Mouse (Mus musculus) granulocyte monocyte progenitor cell, adult 5-6 weeks (primary cell): Measurements from ENCODE around the gene Plk2. TPM values are rescaled to one million over a fixed set of nuclear protein-coding genes. Genes with fewer than 3 reads are reported as not detected.

ENCODE experiments used
- ATAC-seq: replicated peaks from 2 replicates; pipeline ENCODE4 v1.8.0; 2016; ENCODE audit warnings: mild to moderate bottlenecking, moderate TSS enrichment, inconsistent platforms; ENCODE audit not compliant: poor library complexity, severe bottlenecking
- total RNA-seq, 2 experiments: library from RNA; stranded (forward) in 1 of 2; stranded (reverse) in 1 of 2; fragments of 200-712, 200-1000 nt in 1 of 2; fragments of >200 nt in 1 of 2; fragmentation: Nextera tagmentation in 1 of 2; gene quantifications; 2 replicates each; pipeline ENCODE4 v1.2.3; 2014 to 2017

The Plk2 gene
- total RNA-seq (2014; fragmentation: Nextera tagmentation) = not detected in 2 replicates
- 2.3 and 5.2 TPM in 2 replicates for total RNA-seq (2017)

- peak; percentile 85 for ATAC-seq
These were observed at the start of gene Plk2 for GRCm38 (mm10) chr13:110394291-110395178. Gene Plk2 (plus strand): TSS chr13:110395046.

GRCm38 (mm10) chr13:110346707-110347106, 48.1 kb upstream of the Plk2 start:
- ATAC-seq = peak; percentile 67

GRCm38 (mm10) chr13:110351051-110351450, 43.8 kb upstream of the Plk2 start:
- no peak for ATAC-seq

- peak; percentile 96 for ATAC-seq
These were observed 37.9 kb upstream of the Plk2 start, which contains the start of gene Gapt for GRCm38 (mm10) chr13:110356941-110357340. Gene Gapt (minus strand): TSS chr13:110357199.

DNA sequence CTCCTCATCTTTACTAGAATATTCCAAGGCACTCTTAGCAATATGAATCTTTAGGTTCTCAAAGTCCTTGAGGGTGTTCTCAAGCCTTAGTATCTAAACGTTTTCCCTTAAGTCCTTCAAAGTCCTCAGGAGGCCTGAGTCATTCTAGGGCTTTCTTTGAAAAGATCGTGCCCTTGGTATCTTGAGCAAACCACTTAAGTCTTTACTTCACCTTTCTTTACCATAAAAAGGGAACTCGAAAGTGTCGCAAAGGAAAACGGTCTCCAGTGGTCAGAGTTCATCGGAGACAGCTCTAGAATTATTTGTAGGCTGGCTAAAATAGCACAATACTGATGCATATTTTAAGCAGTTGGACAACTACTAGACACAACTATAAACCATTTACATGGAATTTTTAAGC, 31.1 kb upstream of the Plk2 start:
- peak; percentile 90 for ATAC-seq

- no peak for ATAC-seq
These were observed 28.4 kb upstream of the Plk2 start for GRCm38 (mm10) chr13:110366477-110366876.

DNA sequence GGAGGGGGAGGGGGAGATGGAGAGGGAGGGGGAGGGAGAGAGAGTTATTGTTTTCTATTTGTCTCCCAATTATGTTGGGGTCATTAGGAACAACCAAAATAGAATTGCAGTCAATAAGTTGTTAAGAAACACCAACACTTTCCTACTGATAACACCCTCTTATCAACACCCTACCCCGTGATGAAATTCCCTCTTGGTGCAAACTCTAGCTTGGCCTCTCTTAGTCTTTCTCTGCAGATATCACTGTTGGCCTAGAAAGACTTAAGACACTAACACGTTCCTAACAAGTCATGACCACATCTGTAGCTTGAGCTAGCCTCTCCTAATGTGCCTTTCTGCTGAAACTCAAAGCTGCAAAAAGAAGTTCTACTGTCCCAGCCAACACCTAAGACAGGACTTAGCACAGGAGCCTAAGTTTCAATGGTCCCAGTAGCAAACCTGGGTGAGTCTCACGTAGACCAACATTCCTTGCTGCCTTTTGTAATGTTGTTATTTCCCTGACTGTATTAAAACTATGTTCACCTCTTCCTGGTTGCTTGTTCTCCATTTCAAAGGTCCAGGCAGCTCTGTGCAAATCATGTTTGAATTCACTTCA, 26.8 kb upstream of the Plk2 start:
- no peak for ATAC-seq

- ATAC-seq = peak; percentile 93
These were observed 26.2 kb upstream of the Plk2 start for GRCm38 (mm10) chr13:110368556-110369040.

- no peak for ATAC-seq
These were observed 25.2 kb upstream of the Plk2 start for GRCm38 (mm10) chr13:110369673-110370072.

GRCm38 (mm10) chr13:110382447-110382901, 12.4 kb upstream of the Plk2 start:
- peak; percentile 50; the same call in 1 of the 2 replicates for ATAC-seq

GRCm38 (mm10) chr13:110384514-110384913, 10.3 kb upstream of the Plk2 start:
- ATAC-seq = peak; percentile 100

- no peak for ATAC-seq
These were observed 2.6 kb upstream of the Plk2 start for GRCm38 (mm10) chr13:110392210-110392609.

DNA sequence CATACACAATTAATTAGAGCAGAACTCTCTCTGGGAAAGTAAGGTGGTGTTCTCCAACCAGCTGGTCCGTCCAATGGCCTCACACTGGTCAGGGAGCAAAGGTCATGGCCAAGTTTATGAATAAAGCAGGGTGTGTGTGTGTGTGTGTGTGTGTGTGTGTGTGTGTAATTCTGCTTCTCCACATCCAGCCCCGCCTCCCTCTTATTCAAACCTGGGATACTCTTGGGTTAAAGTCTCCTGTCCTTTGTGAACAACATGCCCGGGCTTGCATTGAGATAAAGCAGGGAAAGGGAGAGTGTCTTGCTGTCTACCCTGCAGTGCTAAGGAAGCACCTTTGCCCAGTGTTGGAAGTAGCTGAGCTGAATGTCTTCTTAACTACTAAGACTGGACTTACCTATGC, 2.2 kb upstream of the Plk2 start:
- no peak for ATAC-seq

- ATAC-seq = 0 out of 2 replicates have a peak, but pooled peaks have one; percentile 1
These were observed 441 bp downstream of the Plk2 start for GRCm38 (mm10) chr13:110395179-110395794.

DNA sequence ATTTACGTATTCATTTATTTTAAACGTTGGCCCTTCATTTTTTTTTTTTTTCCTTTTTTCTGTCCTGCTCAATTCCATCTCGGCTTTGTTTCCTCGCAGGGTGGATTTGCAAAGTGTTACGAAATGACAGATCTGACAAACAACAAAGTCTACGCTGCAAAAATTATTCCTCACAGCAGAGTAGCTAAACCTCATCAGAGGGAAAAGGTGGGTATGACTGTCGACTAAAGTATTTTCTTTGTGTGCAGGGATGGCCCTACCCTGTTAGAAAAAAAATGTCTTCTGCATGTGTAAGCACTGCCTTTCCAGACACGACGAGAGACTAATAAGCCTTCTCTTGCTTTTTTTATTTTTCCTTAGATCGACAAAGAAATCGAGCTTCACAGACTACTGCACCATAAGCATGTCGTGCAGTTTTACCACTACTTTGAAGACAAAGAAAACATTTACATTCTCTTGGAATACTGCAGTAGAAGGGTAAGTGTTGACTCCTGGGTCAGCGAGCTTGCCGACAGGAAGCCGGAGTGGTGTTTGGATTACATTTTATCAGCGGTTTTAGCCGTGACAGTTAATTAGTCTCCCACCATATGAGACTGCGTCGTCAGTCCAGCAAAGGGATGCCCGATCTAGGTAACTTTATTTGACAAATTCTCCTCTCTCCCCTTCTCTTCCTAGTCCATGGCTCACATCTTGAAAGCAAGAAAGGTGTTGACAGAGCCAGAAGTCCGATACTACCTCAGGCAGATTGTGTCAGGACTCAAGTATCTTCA, 1.3 kb downstream of the Plk2 start:
- ATAC-seq = no peak

DNA sequence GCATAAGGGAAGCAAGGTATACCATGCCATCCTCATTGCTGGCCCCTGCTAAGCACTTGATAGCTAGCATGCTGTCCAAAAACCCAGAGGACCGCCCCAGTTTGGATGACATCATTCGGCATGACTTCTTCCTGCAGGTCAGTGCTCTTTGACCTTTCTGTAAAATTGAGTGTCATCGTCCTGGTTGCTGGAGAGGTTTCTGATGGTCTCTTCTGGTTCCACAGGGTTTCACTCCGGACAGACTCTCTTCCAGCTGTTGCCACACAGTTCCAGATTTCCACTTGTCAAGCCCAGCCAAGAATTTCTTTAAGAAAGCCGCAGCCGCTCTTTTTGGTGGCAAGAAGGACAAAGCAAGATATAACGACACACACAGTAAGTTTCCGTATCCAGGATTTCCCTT, 2.9 kb downstream of the Plk2 start:
- ATAC-seq = no peak

GRCm38 (mm10) chr13:110398513-110399270, 3.8 kb downstream of the Plk2 start:
- no peak for ATAC-seq

GRCm38 (mm10) chr13:110401443-110401842, 6.6 kb downstream of the Plk2 start:
- ATAC-seq = no peak

GRCm38 (mm10) chr13:110401877-110402276, 7.0 kb downstream of the Plk2 start:
- no peak for ATAC-seq
